Mouse (Mus musculus) regulatory T cell (primary cell): ENCODE results near the gene Pomt2.

Experiments
- in situ Hi-C: fragments of 300-600 bp; cut with MboI, MseI; formaldehyde crosslinking; loops from one replicate; pipeline ENCODE4 v1.15.1; 2025; ENCODE audit warnings: high pct_unique_total_duplicates

Gene Pomt2

GRCm38 (mm10) chr12:87131181-87131580 is 16.6 kb downstream of the Pomt2 start:
- in situ Hi-C loops, result no loop called here

- in situ Hi-C loops, result no loop called here
These were observed 17.5 kb downstream of the Pomt2 start for GRCm38 (mm10) chr12:87130224-87130623.

GRCm38 (mm10) chr12:87127256-87127655 is 20.5 kb downstream of the Pomt2 start:
- in situ Hi-C loops, result no loop called here

GRCm38 (mm10) chr12:87121918-87122589 is 25.7 kb downstream of the Pomt2 start:
- in situ Hi-C loops, result no loop called here

- in situ Hi-C loops, result no loop called here
These were observed 40.3 kb downstream of the Pomt2 start for GRCm38 (mm10) chr12:87107357-87107977.

- in situ Hi-C loops, result no loop called here
These were observed 43.0 kb downstream of the Pomt2 start for GRCm38 (mm10) chr12:87104796-87105195.

- in situ Hi-C loops, result no loop called here
These were observed 44.3 kb downstream of the Pomt2 start for GRCm38 (mm10) chr12:87103471-87103870.

- in situ Hi-C loops, result no loop called here
These were observed 45.6 kb downstream of the Pomt2 start, which contains the start of gene Ngb for GRCm38 (mm10) chr12:87102165-87102631. Ngb (minus strand) TSS chr12:87102539.

- in situ Hi-C loops, result no loop called here
These were observed 47.4 kb downstream of the Pomt2 start for GRCm38 (mm10) chr12:87100331-87100730.

- in situ Hi-C loops, result no loop called here
These were observed 54.1 kb downstream of the Pomt2 start for GRCm38 (mm10) chr12:87093671-87094070.

GRCm38 (mm10) chr12:87093249-87093648 is 54.5 kb downstream of the Pomt2 start:
- in situ Hi-C loops, result no loop called here

- in situ Hi-C loops, result no loop called here
These were observed 55.9 kb downstream of the Pomt2 start for GRCm38 (mm10) chr12:87091916-87092315.

GRCm38 (mm10) chr12:87089701-87090100 is 58.1 kb downstream of the Pomt2 start:
- in situ Hi-C loops, result no loop called here

- in situ Hi-C loops, result no loop called here
These were observed 58.5 kb downstream of the Pomt2 start for GRCm38 (mm10) chr12:87089255-87089654.

GRCm38 (mm10) chr12:87088331-87088730 is 59.4 kb downstream of the Pomt2 start:
- in situ Hi-C loops, result no loop called here

GRCm38 (mm10) chr12:87087236-87087635 is 60.5 kb downstream of the Pomt2 start:
- in situ Hi-C loops, result no loop called here

GRCm38 (mm10) chr12:87082797-87083196 is 65.0 kb downstream of the Pomt2 start:
- in situ Hi-C loops, result no loop called here

- in situ Hi-C loops, result loop anchor here (10.0 kb wide), 1 partner anchor 1498 kb away; no protein-coding TSS in a partner anchor
These were observed 71.2 kb downstream of the Pomt2 start for GRCm38 (mm10) chr12:87076610-87077009.

- in situ Hi-C loops, result loop anchor here (10.0 kb wide), 1 partner anchor 1504 kb away; no protein-coding TSS in a partner anchor
These were observed 77.2 kb downstream of the Pomt2 start for GRCm38 (mm10) chr12:87070520-87070919.

GRCm38 (mm10) chr12:87066429-87066828 is 81.3 kb downstream of the Pomt2 start:
- in situ Hi-C loops, result no loop called here

- in situ Hi-C loops, result no loop called here
These were observed 82.3 kb downstream of the Pomt2 start for GRCm38 (mm10) chr12:87065446-87065845.

- in situ Hi-C loops, result loop anchor here (10.0 kb wide), 1 partner anchor 292 kb away; no protein-coding TSS in a partner anchor
These were observed 90.7 kb downstream of the Pomt2 start for GRCm38 (mm10) chr12:87057066-87057465.
